Mouse (Mus musculus) thymus, adult 2 months (tissue): Measurements from ENCODE around the gene Fibp. TPM values are rescaled to one million over a fixed set of nuclear protein-coding genes. Genes with fewer than 3 reads are reported as not detected.
A peak's percentile ranks its signal among the peaks of the same experiment; 100 is the strongest.

ENCODE experiments used
- DNase-seq: peaks from one replicate; pipeline ENCODE4 v3.0.0; 2021
- H3K27ac ChIP-seq: fragments of 200-500 bp; 2 replicates; pipeline ENCODE4 v1.5.1; 2012; ENCODE audit warnings: low read length, control low read depth; ENCODE audit not compliant: control insufficient read depth, insufficient read depth
- H3K27me3 ChIP-seq: fragments of 200-500 bp; 2 replicates; pipeline ENCODE4 v1.6.1; 2012; ENCODE audit warnings: mild to moderate bottlenecking, low read length, moderate library complexity, mixed read lengths; ENCODE audit not compliant: control insufficient read depth, insufficient read depth
- H3K36me3 ChIP-seq: fragments of 200-500 bp; 2 replicates; pipeline ENCODE4 v1.6.1; 2012; ENCODE audit warnings: mild to moderate bottlenecking, low read length, moderate library complexity; ENCODE audit not compliant: control insufficient read depth, insufficient read depth
- H3K4me1 ChIP-seq: fragments of 200-500 bp; replicated peaks from 2 replicates; pipeline ENCODE4 v1.6.1; 2012; ENCODE audit warnings: low read length; ENCODE audit not compliant: control insufficient read depth, insufficient read depth
- H3K4me3 ChIP-seq: fragments of 200-500 bp; 2 replicates; pipeline ENCODE4 v1.5.1; 2012; ENCODE audit warnings: mild to moderate bottlenecking, low read length, control low read depth, moderate library complexity; ENCODE audit not compliant: control insufficient read depth, insufficient read depth
- CTCF ChIP-seq: fragments of 200-500 bp; IDR thresholded peaks from 2 replicates; pipeline ENCODE4 v1.5.1; 2012; ENCODE audit warnings: mild to moderate bottlenecking, control low read depth, low read length, moderate library complexity, borderline replicate concordance; ENCODE audit not compliant: control insufficient read depth, poor library complexity, insufficient read depth; ENCODE audit errors: extremely low read depth
- POLR2A ChIP-seq: fragments of 200-500 bp; IDR thresholded peaks from 2 replicates; pipeline ENCODE4 v1.6.1; 2012; ENCODE audit warnings: mild to moderate bottlenecking, low read length, control low read depth, moderate library complexity; ENCODE audit not compliant: control insufficient read depth, poor library complexity, insufficient read depth; ENCODE audit errors: extremely low read depth
- WGBS: fragments of 180-500 bp; shearing (Covaris S2); methylation state at CpG from one replicate; pipeline ENCODE4 v1.1.7; 2018; 5-methylcytosine and 5-hydroxymethylcytosine counted together
- polyA plus RNA-seq: library from polyadenylated mRNA; depleted of rRNA; stranded (reverse); fragments of >200 nt; gene quantifications from 2 replicates; pipeline ENCODE4 v1.2.3, GENCODE M21; 2012

Gene Fibp
- polyA plus RNA-seq, 1 experiment: 157 TPM

- TF ChIP-seq CTCF: no peak
- no peak for TF ChIP-seq POLR2A
- DNase-seq: no peak
- Histone ChIP-seq H3K27ac (no peak overlapping the region), H3K4me1 (0 out of 2 replicates have a peak, but pooled peaks cover 3% of the 10 kb centered on the region), H3K27me3 (no peaks in the 10 kb centered on the region), H3K4me3 (no peak overlapping the region), H3K36me3 (peaks cover 51% of the 10 kb centered on the region)
- WGBS: 97% methylated on average over 16 of the region's 16 CpGs
Observed at GRCm38 (mm10) chr19:5496052-5496370, 35.6 kb downstream of the Fibp start.

DNA sequence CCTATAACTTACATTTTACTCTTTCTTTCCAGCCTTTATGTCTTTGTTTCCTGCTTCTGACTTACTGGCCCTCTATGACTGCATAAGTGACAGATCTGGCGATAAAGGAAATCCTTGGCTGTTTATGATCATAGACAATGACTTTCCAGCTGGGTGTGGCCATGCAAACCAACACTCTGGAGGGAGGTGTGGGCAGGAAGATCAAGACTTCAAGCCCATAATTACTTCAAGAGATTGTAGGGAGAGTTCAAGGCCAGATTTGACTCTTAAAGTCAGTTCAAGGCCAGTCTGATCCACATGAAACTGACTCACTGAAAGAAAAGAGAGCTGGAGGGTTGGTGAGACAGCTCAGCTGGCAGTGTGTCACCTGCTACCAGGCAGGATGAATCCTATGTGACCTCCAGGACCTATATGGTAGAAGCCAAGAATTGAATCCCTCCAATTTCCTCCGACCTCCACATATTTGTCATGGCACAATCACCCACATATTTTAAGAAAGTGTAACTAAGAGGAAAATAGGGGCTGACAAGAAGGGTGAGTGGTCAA is 40.0 kb downstream of the Fibp start:
- H3K27me3 ChIP-seq: no peaks in the 10 kb centered on the region
- no peak for TF ChIP-seq CTCF
- no peak for TF ChIP-seq POLR2A
- peaks cover 27% of the 10 kb centered on the region for H3K36me3 ChIP-seq

GRCm38 (mm10) chr19:5503687-5504086 is 43.3 kb downstream of the Fibp start, which contains the start of gene 1700020D05Rik:
TSS of gene 1700020D05Rik (minus strand) at chr19:5503787.
- no peaks in the 10 kb centered on the region for H3K4me1 ChIP-seq
- TF ChIP-seq CTCF: no peak
- no peak for TF ChIP-seq POLR2A
- no peak for DNase-seq
- H3K36me3 ChIP-seq: no peaks in the 10 kb centered on the region
- no peak within 1 kb of the TSS for H3K4me3 ChIP-seq
- 95% methylated on average over 17 of the region's 17 CpGs for WGBS
- H3K27me3 ChIP-seq: no peaks in the 10 kb centered on the region
- H3K27ac ChIP-seq: no peak within 1 kb of the TSS

More for the DNA sequence above, 40.0 kb downstream of the Fibp start:
- H3K27ac ChIP-seq: no peak overlapping the region
- DNase-seq: no peak
- no peak overlapping the region for H3K4me3 ChIP-seq
- H3K4me1 ChIP-seq: no peaks in the 10 kb centered on the region
- 92% methylated on average over 2 of the region's 2 CpGs for WGBS

- DNase-seq: peak; percentile 96
- TF ChIP-seq CTCF (no peak), POLR2A (no peak)
- peak within 1 kb of the TSS; percentile 31 for H3K27ac ChIP-seq
- WGBS: 3% methylated on average over 46 of the region's 47 CpGs
- peak within 1 kb of the TSS; percentile 59 for H3K4me3 ChIP-seq
- peaks cover 28% of the 10 kb centered on the region for H3K4me1 ChIP-seq
- H3K27me3 ChIP-seq: no peaks in the 10 kb centered on the region
- no peaks in the 10 kb centered on the region for H3K36me3 ChIP-seq
Observed at GRCm38 (mm10) chr19:5510031-5511026, 49.9 kb downstream of the Fibp start, which contains the start of gene Snx32. TSS of gene Snx32 (minus strand) at chr19:5510538.

- WGBS: 15% methylated on average over 15 of the region's 15 CpGs
- Histone ChIP-seq H3K27me3 (no peaks in the 10 kb centered on the region), H3K27ac (peak overlapping the region; percentile 31; the same call in 1 of the 2 replicates), H3K36me3 (no peaks in the 10 kb centered on the region), H3K4me1 (peaks cover 28% of the 10 kb centered on the region), H3K4me3 (peak overlapping the region; percentile 59)
- TF ChIP-seq CTCF (no peak), POLR2A (no peak)
- DNase-seq: no peak
Observed at GRCm38 (mm10) chr19:5511074-5511632, 50.7 kb downstream of the Fibp start.
